Mouse (Mus musculus): ENCODE results near the gene Hbb-bt. TPM values are rescaled to one million over a fixed set of nuclear protein-coding genes. Genes with fewer than 3 reads are reported as not detected.
"Not testable (repeated sequence)": the region's sequence is repeated elsewhere in the genome, so short reads cannot be mapped to it uniquely, and the experiment has no call there.

Gene Hbb-bt
- polyA plus RNA-seq, 1 experiment from 2014 or later: 1,299 TPM

DNA sequence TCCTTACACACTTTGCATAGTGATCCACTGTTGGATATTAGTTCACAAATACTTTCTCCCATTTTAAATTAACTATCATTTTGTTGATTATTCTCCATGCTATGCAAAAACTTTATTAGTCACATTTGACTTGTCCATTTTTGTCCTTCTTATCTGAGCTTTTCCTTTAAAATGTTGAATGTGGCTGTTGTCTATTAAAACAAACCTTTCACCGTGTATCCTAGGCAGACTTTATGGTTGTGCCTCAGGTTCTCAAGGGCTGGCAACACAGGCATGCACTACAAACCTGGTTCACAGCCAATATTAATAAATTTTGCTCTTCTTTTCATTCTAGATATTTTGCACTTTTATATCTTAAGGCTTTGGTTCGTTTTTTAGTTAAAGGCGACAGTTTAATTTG lies 3.0 kb downstream of the Hbb-bt start:
- ATAC-seq: no peak
- H3K4me1 ChIP-seq (ENCODE audit: control insufficient read depth, insufficient read depth, low read depth, low read length): no peaks in the 10 kb centered on the region
- H3K4me3 ChIP-seq (ENCODE audit: low read length): no peak overlapping the region
- WGBS: 83% methylated on average over 3 of the region's 3 CpGs
- H3K9me3 ChIP-seq (ENCODE audit: control insufficient read depth, low read length): no peaks in the 10 kb centered on the region
- H3K36me3 ChIP-seq (ENCODE audit: control insufficient read depth, insufficient read depth, low read length): no peaks in the 10 kb centered on the region
- no peak overlapping the region for H3K27ac ChIP-seq (ENCODE audit: low read depth, low read length)
- no peak overlapping the region for H3K4me2 ChIP-seq (ENCODE audit: low read length)
- H3K9ac ChIP-seq (ENCODE audit: low read depth, low read length): no peak overlapping the region
- no peaks in the 10 kb centered on the region for H3K27me3 ChIP-seq (replicated peaks; ENCODE audit: control insufficient read depth, insufficient read depth, low read length)

DNA sequence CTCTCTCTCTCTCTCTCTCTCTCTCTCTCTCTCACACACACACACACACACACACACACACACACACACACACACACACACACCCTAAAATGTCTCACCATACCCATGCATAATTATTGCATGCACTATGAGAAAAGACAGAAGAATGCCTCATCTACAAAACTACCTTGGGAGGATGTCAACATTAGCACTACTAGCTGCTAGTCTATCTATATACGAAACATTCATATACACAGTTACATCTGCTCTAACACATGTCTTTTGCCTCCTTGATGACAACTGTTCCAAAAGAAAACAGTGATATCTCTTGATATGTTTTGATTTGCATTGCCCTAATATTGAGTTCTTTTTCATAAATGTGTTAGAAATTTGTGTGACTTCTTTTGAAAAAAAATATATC lies 3.5 kb downstream of the Hbb-bt start:
- WGBS: 87% methylated on average over 1 of the region's 1 CpGs
- Histone ChIP-seq H3K9me3 (ENCODE audit: control insufficient read depth, low read length) (no peaks in the 10 kb centered on the region), H3K4me3 (ENCODE audit: low read length) (no peak overlapping the region), H3K36me3 (ENCODE audit: control insufficient read depth, insufficient read depth, low read length) (no peaks in the 10 kb centered on the region), H3K4me1 (ENCODE audit: control insufficient read depth, insufficient read depth, low read depth, low read length) (no peaks in the 10 kb centered on the region), H3K4me2 (ENCODE audit: low read length) (no peak overlapping the region), H3K27ac (ENCODE audit: low read depth, low read length) (no peak overlapping the region), H3K9ac (ENCODE audit: low read depth, low read length) (no peak overlapping the region), H3K27me3 (replicated peaks; ENCODE audit: control insufficient read depth, insufficient read depth, low read length) (no peaks in the 10 kb centered on the region)
- ATAC-seq: no peak

DNA sequence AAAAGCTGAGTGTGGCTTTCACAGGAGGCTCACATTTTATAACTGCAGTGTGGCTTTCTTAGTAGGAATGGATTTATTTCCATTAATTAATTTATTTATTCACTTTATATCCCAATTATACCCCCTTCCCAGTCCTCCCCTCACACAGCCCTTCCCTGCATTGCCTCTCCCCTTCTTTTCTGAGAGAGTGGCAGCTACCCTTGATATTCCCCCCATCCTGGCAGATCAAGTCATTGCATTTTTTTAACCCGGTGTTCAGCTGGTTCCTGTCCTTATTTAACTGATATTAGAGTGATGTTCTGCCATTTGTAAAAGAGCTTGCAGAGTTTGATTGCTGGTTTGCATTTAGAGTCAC lies 4.0 kb downstream of the Hbb-bt start:
- Histone ChIP-seq H3K27ac (ENCODE audit: low read depth, low read length) (no peak overlapping the region), H3K9ac (ENCODE audit: low read depth, low read length) (no peak overlapping the region), H3K4me1 (ENCODE audit: control insufficient read depth, insufficient read depth, low read depth, low read length) (no peaks in the 10 kb centered on the region), H3K4me3 (ENCODE audit: low read length) (no peak overlapping the region), H3K9me3 (ENCODE audit: control insufficient read depth, low read length) (no peaks in the 10 kb centered on the region), H3K36me3 (ENCODE audit: control insufficient read depth, insufficient read depth, low read length) (no peaks in the 10 kb centered on the region), H3K27me3 (replicated peaks; ENCODE audit: control insufficient read depth, insufficient read depth, low read length) (no peaks in the 10 kb centered on the region), H3K4me2 (ENCODE audit: low read length) (no peak overlapping the region)
- WGBS: 70% methylated on average over 1 of the region's 1 CpGs
- ATAC-seq: no peak

DNA sequence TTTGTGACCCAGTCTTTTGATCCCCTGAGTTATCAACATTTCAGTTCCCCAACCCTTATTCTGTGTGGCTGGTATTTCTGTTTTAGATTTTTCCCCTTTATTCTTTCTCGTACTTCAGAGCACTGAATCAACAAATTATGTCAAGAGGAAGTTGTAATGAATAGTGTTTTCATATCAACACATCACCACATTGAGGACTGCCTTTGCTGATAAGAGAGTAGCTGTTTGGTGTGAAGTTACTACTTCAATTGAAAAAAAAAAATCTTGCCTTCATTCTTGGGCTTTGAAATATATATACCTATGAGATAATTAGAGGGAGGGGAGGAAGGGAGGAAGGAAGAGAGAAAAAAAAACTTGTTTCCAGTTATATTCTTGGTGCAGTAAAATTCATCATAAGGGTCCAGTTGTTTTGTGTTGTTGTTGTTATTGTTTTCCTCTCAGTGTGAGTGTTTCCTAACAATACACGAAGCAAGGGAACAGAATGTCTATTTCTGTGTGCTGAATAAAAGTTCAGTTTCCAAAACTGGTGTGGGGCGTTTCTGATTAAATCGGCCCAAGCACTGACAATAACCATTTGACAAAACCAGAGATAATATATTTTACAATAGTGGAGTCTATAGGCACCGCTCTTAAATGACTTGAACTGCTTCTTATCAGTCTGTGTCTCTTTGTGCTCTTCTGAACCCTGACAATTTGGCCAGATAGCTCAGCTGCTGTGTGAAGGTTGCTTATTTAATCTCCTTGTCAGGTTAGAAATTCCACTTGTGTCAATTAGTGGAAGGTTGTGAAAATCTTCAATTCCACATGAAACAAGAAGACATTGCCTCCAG lies 4.6 kb downstream of the Hbb-bt start:
- WGBS: 79% methylated on average over 5 of the region's 5 CpGs
- Histone ChIP-seq H3K27me3 (replicated peaks; ENCODE audit: control insufficient read depth, insufficient read depth, low read length) (no peaks in the 10 kb centered on the region), H3K9me3 (ENCODE audit: control insufficient read depth, low read length) (no peaks in the 10 kb centered on the region), H3K4me1 (ENCODE audit: control insufficient read depth, insufficient read depth, low read depth, low read length) (no peaks in the 10 kb centered on the region), H3K36me3 (ENCODE audit: control insufficient read depth, insufficient read depth, low read length) (no peaks in the 10 kb centered on the region), H3K4me3 (ENCODE audit: low read length) (no peak overlapping the region), H3K27ac (ENCODE audit: low read depth, low read length) (no peak overlapping the region), H3K9ac (ENCODE audit: low read depth, low read length) (no peak overlapping the region), H3K4me2 (ENCODE audit: low read length) (no peak overlapping the region)
- ATAC-seq: no peak

DNA sequence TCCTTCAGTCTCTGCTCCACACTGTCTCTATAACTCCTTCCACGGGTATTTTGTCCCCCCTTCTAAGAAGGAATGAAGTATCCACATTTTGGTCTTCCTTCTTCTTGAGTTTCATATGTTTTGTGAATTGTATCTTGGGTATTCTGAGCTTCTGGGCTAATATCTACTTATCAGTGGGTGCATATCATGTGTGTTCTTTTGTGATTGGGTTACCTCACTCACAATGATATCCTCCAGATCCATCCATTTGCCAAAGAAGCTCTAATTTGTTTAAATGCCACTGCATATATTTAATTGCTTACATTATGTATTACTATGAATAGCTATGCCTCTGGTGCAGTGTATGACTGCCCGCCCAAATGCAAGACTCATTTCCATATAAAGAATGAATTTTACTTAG lies 5.7 kb downstream of the Hbb-bt start:
- H3K9ac ChIP-seq (ENCODE audit: low read depth, low read length); H3K27me3 ChIP-seq (replicated peaks; ENCODE audit: control insufficient read depth, insufficient read depth, low read length); ATAC-seq; H3K36me3 ChIP-seq (ENCODE audit: control insufficient read depth, insufficient read depth, low read length); H3K9me3 ChIP-seq (ENCODE audit: control insufficient read depth, low read length); H3K4me1 ChIP-seq (ENCODE audit: control insufficient read depth, insufficient read depth, low read depth, low read length); H3K27ac ChIP-seq (ENCODE audit: low read depth, low read length); H3K4me3 ChIP-seq (ENCODE audit: low read length); H3K4me2 ChIP-seq (ENCODE audit: low read length): not testable (repeated sequence)
- WGBS: 90% methylated on average over 2 of the region's 2 CpGs

DNA sequence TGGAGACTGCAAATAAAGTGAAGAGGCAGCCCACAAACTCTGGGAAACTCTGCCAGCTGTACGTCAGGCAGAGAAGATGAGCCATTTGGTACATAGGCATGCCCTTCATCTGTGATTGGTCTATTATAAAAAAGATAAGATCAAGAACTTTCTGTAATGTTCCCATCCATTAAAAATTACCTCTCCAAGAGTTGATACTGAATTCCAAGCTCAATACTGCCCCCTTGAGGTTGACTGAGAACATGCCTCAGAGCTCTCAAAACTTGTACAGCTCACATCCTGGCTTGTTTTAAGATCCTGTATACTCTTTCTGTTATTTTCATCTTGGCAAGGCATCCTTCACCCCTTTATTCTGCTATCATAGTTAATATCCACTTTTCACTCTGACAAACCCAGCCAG lies 6.9 kb downstream of the Hbb-bt start:
- no peak overlapping the region for H3K27ac ChIP-seq (ENCODE audit: low read depth, low read length)
- WGBS: 85% methylated on average over 1 of the region's 1 CpGs
- H3K4me2 ChIP-seq (ENCODE audit: low read length): no peak overlapping the region
- no peak overlapping the region for H3K9ac ChIP-seq (ENCODE audit: low read depth, low read length)
- H3K4me1 ChIP-seq (ENCODE audit: control insufficient read depth, insufficient read depth, low read depth, low read length): no peaks in the 10 kb centered on the region
- no peaks in the 10 kb centered on the region for H3K27me3 ChIP-seq (replicated peaks; ENCODE audit: control insufficient read depth, insufficient read depth, low read length)
- no peaks in the 10 kb centered on the region for H3K36me3 ChIP-seq (ENCODE audit: control insufficient read depth, insufficient read depth, low read length)
- H3K9me3 ChIP-seq (ENCODE audit: control insufficient read depth, low read length): no peaks in the 10 kb centered on the region
- H3K4me3 ChIP-seq (ENCODE audit: low read length): no peak overlapping the region
- no peak for ATAC-seq

DNA sequence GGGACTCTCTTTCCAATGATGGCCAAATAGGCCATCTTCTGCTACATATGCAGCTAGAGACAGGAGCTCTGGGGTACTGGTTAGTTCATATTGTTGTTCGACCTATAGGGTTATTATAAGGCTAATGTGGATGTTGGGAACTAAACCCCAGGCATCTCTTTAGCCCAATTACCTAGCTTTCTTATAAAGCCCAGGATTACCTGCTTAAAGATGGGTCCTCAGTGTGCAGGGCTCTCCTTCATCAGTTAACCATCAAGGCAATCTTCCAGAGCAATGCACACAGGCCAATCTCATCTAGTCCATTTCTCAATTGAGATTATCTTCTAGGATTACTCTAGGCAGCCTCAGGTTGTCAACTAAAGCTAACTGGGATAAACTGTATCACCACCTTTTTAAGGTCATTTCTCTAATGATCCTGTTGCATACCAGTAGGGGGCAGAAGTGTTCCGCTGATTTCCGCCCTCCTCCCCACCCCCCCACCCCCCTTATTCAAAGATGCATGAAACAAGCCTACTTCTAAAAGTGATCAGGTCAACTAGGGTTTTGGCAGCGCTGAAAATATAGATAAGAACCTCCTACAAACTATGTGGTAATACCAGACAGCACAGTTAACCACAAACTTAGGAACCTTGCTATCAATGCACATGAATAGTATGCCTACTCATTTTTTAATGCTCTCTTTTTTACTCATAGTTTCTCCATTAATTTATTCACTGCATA lies 21.0 kb downstream of the Hbb-bt start:
- WGBS: 31% methylated on average over 4 of the region's 4 CpGs
- ATAC-seq: no peak
- Histone ChIP-seq H3K9ac (ENCODE audit: low read depth, low read length) (no peak overlapping the region), H3K4me2 (ENCODE audit: low read length) (no peak overlapping the region), H3K4me1 (ENCODE audit: control insufficient read depth, insufficient read depth, low read depth, low read length) (no peaks in the 10 kb centered on the region), H3K27ac (ENCODE audit: low read depth, low read length) (no peak overlapping the region), H3K27me3 (replicated peaks; ENCODE audit: control insufficient read depth, insufficient read depth, low read length) (no peaks in the 10 kb centered on the region), H3K36me3 (ENCODE audit: control insufficient read depth, insufficient read depth, low read length) (no peaks in the 10 kb centered on the region), H3K9me3 (ENCODE audit: control insufficient read depth, low read length) (no peaks in the 10 kb centered on the region), H3K4me3 (ENCODE audit: low read length) (no peak overlapping the region)

DNA sequence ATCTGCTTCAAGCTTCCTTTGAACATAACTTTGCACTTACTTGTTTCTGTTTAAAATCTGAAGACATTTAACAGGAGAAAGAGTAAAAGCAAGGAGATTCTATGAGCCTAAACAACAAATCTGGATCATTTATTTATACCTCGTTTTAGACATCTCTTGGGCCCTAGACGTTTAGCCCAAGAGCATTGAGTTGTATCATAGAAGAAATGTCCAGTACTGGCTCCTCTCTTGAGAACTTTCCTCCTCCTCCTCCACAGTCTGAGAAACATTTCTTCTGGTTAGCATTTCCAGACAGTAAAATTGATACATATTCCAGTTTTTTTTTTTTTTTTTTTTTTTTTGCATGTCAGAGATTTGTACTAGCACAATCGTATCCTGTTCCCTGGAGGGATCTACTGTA lies 22.1 kb downstream of the Hbb-bt start, which contains the start of gene Olfr67:
Gene Olfr67, minus strand, starts transcription at position 101 of the 400 bp plus-strand sequence.
- Histone ChIP-seq H3K4me2 (ENCODE audit: low read length) (no peak within 1 kb of the TSS), H3K27me3 (replicated peaks; ENCODE audit: control insufficient read depth, insufficient read depth, low read length) (no peaks in the 10 kb centered on the region), H3K27ac (ENCODE audit: low read depth, low read length) (no peak within 1 kb of the TSS), H3K4me3 (ENCODE audit: low read length) (no peak within 1 kb of the TSS), H3K9me3 (ENCODE audit: control insufficient read depth, low read length) (no peaks in the 10 kb centered on the region), H3K9ac (ENCODE audit: low read depth, low read length) (no peak within 1 kb of the TSS), H3K4me1 (ENCODE audit: control insufficient read depth, insufficient read depth, low read depth, low read length) (no peaks in the 10 kb centered on the region), H3K36me3 (ENCODE audit: control insufficient read depth, insufficient read depth, low read length) (no peaks in the 10 kb centered on the region)
- 80% methylated on average over 3 of the region's 3 CpGs for WGBS
- ATAC-seq: no peak

DNA sequence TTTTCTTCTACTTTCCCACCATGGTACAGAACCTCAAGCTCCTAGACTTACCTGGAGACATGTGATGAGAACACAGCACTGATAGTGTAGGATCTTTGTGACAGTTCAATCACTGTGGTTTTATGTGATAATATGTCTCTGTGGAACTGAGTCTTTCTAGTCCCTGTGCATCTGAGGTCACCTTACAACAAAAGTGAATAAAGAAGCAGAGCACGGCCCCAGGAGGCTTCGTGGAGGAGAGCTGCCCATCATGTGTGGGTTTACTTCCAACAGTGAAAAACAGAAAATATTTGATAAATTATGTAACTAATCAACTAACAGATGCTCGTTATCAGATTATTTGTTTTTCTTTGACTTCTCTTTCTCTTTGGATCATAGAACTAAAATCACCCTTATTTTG lies 34.2 kb downstream of the Hbb-bt start, which contains the start of gene Olfr68:
Gene Olfr68, minus strand, starts transcription at position 101 of the 400 bp plus-strand sequence.
- Histone ChIP-seq H3K27me3 (replicated peaks; ENCODE audit: control insufficient read depth, insufficient read depth, low read length) (no peaks in the 10 kb centered on the region), H3K9me3 (ENCODE audit: control insufficient read depth, low read length) (no peaks in the 10 kb centered on the region), H3K4me2 (ENCODE audit: low read length) (no peak within 1 kb of the TSS), H3K4me1 (ENCODE audit: control insufficient read depth, insufficient read depth, low read depth, low read length) (no peaks in the 10 kb centered on the region), H3K36me3 (ENCODE audit: control insufficient read depth, insufficient read depth, low read length) (no peaks in the 10 kb centered on the region), H3K4me3 (ENCODE audit: low read length) (no peak within 1 kb of the TSS), H3K27ac (ENCODE audit: low read depth, low read length) (no peak within 1 kb of the TSS), H3K9ac (ENCODE audit: low read depth, low read length) (no peak within 1 kb of the TSS)
- ATAC-seq: no peak
- WGBS: 74% methylated on average over 3 of the region's 3 CpGs
